Mouse (Mus musculus): ENCODE measurements around the gene Fam183b.

GRCm38 (mm10) chr11:58784182-58784581 is 17.6 kb downstream of the Fam183b start:
- no peak for TF ChIP-seq CTCF (IDR thresholded peaks at IDR 0.05; ENCODE audit: borderline replicate concordance, insufficient read depth, low read depth, low read length)
- no peak for TF ChIP-seq POLR2A (IDR thresholded peaks at IDR 0.05; ENCODE audit: borderline replicate concordance, insufficient read depth, low read length)
